Mouse (Mus musculus) embryonic facial prominence, embryonic 14.5 days (tissue): ENCODE results near the gene Cacna1i. TPM values are rescaled to one million over a fixed set of nuclear protein-coding genes. Genes with fewer than 3 reads are reported as not detected.
A peak's percentile ranks its signal among the peaks of the same experiment; 100 is the strongest.

Experiments
- ATAC-seq: fragments of 200-750 bp; cut with Nextera tagmentation; 2 replicates; pipeline ENCODE4 v1.8.0; 2017; ENCODE audit warnings: low read depth, moderate number of reproducible peaks, moderate TSS enrichment
- DNase-seq: peaks from one replicate; pipeline ENCODE4 v3.0.0-alpha.2; 2015; ENCODE audit warnings: low spot score
- H3K27ac ChIP-seq: fragments of 300-500 bp; sonication (generic); replicated peaks from 2 replicates; pipeline ENCODE4 v1.5.1; 2014; ENCODE audit warnings: low read depth, mild to moderate bottlenecking, low read length, moderate library complexity
- H3K27me3 ChIP-seq: fragments of 300-500 bp; sonication (generic); replicated peaks from 2 replicates; pipeline ENCODE4 v1.6.1; 2014; ENCODE audit warnings: low read length; ENCODE audit not compliant: control insufficient read depth, insufficient read depth
- H3K36me3 ChIP-seq: fragments of 300-500 bp; sonication (generic); 2 replicates; pipeline ENCODE4 v1.6.1; 2014; ENCODE audit warnings: low read length, mixed read lengths; ENCODE audit not compliant: control insufficient read depth, insufficient read depth
- H3K4me1 ChIP-seq: fragments of 300-500 bp; sonication (generic); 2 replicates; pipeline ENCODE4 v1.6.1; 2014; ENCODE audit warnings: antibody characterized with exemption, low read length; ENCODE audit not compliant: control insufficient read depth, insufficient read depth
- H3K4me2 ChIP-seq: fragments of 300-500 bp; sonication (generic); 2 replicates; pipeline ENCODE4 v1.6.1; 2014; ENCODE audit warnings: low read depth, mild to moderate bottlenecking, low read length, moderate library complexity, mixed read lengths
- H3K4me3 ChIP-seq: fragments of 300-500 bp; sonication (generic); 2 replicates; pipeline ENCODE4 v1.5.1; 2014; ENCODE audit warnings: low read depth, mild to moderate bottlenecking, low read length
- H3K9ac ChIP-seq: fragments of 300-500 bp; sonication (generic); 2 replicates; pipeline ENCODE4 v1.6.1; 2014; ENCODE audit warnings: low read depth, mild to moderate bottlenecking, low read length, moderate library complexity, mixed read lengths
- H3K9me3 ChIP-seq: fragments of 300-500 bp; sonication (generic); 2 replicates; pipeline ENCODE4 v1.6.1; 2016; ENCODE audit warnings: low read length; ENCODE audit not compliant: control insufficient read depth
- WGBS: fragments of 180-500 bp; shearing (Covaris S2); extraction: QIAGEN DNeasy Blood & Tissue Kit; methylation state at CpG from one replicate; pipeline ENCODE4 v1.1.7; 2014; 5-methylcytosine and 5-hydroxymethylcytosine counted together
- polyA plus RNA-seq: library from polyadenylated mRNA; unstranded; fragments of >200 nt; fragmentation: Nextera tagmentation; extraction: Ambion mirVana; gene quantifications from 2 replicates; pipeline ENCODE4 v1.2.1, GENCODE M21; 2014

Gene Cacna1i
- polyA plus RNA-seq, 1 experiment from 2014 or later = 0.06 TPM

GRCm38 (mm10) chr15:80317841-80318530, 30.9 kb downstream of the Cacna1i start:
- DNase-seq = no peak
- 59% methylated on average over 8 of the region's 8 CpGs for WGBS
- no peak overlapping the region for H3K27ac ChIP-seq
- no peaks in the 10 kb centered on the region for H3K36me3 ChIP-seq
- no peaks in the 10 kb centered on the region for H3K9me3 ChIP-seq
- H3K4me3 ChIP-seq = no peak overlapping the region
- no peak for ATAC-seq
- H3K4me1 ChIP-seq = no peaks in the 10 kb centered on the region; the same call in 1 of the 2 replicates
- H3K27me3 ChIP-seq = no peaks in the 10 kb centered on the region
- no peak overlapping the region for H3K9ac ChIP-seq
- no peak overlapping the region for H3K4me2 ChIP-seq

DNA sequence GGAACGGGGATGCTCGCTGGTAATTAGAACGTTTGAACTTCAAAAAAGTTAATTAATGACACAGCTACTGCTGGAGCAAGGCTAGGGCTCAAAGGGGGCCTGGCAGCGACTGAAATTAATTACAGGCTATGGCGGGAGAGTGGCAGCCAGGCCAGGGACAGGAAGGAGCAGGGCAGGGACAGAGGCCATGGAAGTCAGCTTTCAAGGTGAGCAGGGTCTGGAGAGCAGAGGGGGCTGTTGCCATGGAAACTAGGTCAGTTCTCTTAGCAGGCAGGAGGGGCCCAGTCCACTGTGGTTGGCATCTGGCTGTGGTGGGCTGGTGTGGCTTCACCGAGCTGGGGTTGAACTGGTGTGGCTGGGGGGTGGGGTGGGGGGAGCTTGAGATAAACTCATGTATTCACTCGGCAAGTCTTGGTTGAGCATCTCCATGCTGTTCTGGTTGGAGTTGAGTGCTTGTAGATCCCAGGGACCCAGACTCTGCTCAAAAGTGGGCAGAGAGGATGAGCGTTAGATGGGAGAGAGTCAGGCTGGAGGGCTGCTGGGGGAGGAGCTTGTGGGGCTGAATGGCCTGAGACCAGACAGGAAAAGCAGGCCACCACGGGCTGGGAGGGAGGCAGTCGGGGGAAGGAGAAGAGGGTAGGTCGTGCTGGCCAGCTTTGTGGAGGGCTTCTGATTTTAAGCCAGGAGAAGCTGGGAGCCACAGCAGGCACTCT, 31.7 kb downstream of the Cacna1i start:
- no peak overlapping the region for H3K4me2 ChIP-seq
- ATAC-seq = no peak
- H3K4me1 ChIP-seq = no peaks in the 10 kb centered on the region; the same call in 1 of the 2 replicates
- peak; percentile 13 for DNase-seq
- no peaks in the 10 kb centered on the region for H3K27me3 ChIP-seq
- H3K4me3 ChIP-seq = no peak overlapping the region
- H3K9ac ChIP-seq = no peak overlapping the region
- no peak overlapping the region for H3K27ac ChIP-seq
- H3K9me3 ChIP-seq = no peaks in the 10 kb centered on the region
- 13% methylated on average over 11 of the region's 11 CpGs for WGBS
- no peaks in the 10 kb centered on the region for H3K36me3 ChIP-seq

DNA sequence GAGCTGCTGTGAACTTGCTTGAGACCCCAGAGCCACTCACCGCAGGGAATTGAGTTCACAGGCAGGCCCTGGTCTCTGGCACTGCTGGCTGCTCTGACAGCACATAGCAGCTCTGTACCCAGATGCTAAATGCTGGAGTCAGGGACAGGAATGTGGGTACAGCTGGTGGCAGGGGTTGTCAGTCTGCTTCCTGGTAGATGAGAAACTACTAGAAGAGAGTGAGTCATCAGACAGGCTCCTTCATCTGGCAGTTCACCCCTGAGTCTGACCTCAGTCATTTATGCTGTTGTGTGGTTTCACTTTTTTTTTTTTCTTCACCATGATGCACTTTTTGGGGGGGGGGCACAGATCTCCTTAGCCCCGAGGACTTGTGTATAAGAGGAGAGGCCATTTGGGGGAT, 32.3 kb downstream of the Cacna1i start:
- no peak overlapping the region for H3K4me3 ChIP-seq
- no peak overlapping the region for H3K9ac ChIP-seq
- H3K9me3 ChIP-seq = no peaks in the 10 kb centered on the region
- H3K27me3 ChIP-seq = no peaks in the 10 kb centered on the region
- H3K36me3 ChIP-seq = no peaks in the 10 kb centered on the region
- H3K27ac ChIP-seq = no peak overlapping the region
- 43% methylated on average over 2 of the region's 2 CpGs for WGBS
- ATAC-seq (no peak), DNase-seq (peak; percentile 6)
- no peak overlapping the region for H3K4me2 ChIP-seq
- no peaks in the 10 kb centered on the region; the same call in 1 of the 2 replicates for H3K4me1 ChIP-seq

- DNase-seq = no peak
- Histone ChIP-seq H3K4me3 (no peak overlapping the region), H3K36me3 (no peaks in the 10 kb centered on the region), H3K4me2 (no peak overlapping the region), H3K9ac (no peak overlapping the region), H3K27ac (no peak overlapping the region), H3K4me1 (no peaks in the 10 kb centered on the region; the same call in 1 of the 2 replicates), H3K27me3 (no peaks in the 10 kb centered on the region), H3K9me3 (no peaks in the 10 kb centered on the region)
- WGBS = 77% methylated on average over 5 of the region's 6 CpGs
- no peak for ATAC-seq
These were observed 32.9 kb downstream of the Cacna1i start for GRCm38 (mm10) chr15:80319921-80320320.

DNA sequence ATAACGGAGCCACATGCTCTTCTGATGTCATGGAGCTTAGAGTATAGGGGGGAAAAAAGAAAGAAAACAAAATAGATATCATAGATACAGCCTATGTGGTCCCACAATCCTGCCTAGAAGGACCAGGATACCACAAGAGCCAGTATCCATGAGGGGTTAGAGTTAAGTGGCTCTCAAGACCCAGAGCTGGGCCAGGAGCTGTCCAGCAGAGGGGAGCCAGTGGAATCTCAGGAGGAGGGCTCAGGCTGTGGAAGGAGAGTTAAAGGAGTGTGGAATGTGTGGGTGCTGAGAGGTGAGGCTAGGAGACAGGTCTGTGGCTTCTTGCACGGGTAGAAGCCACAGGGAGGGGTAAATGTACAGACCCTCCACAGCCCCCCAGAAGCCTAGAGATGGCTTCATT, 38.2 kb downstream of the Cacna1i start:
- H3K27me3 ChIP-seq = no peaks in the 10 kb centered on the region
- no peak overlapping the region for H3K27ac ChIP-seq
- no peaks in the 10 kb centered on the region for H3K9me3 ChIP-seq
- H3K36me3 ChIP-seq = no peaks in the 10 kb centered on the region
- H3K4me3 ChIP-seq = no peak overlapping the region
- DNase-seq = no peak
- no peaks in the 10 kb centered on the region for H3K4me1 ChIP-seq
- WGBS = 67% methylated on average over 2 of the region's 2 CpGs
- H3K9ac ChIP-seq = no peak overlapping the region
- ATAC-seq = no peak
- no peak overlapping the region for H3K4me2 ChIP-seq

- no peaks in the 10 kb centered on the region for H3K9me3 ChIP-seq
- DNase-seq = no peak
- no peaks in the 10 kb centered on the region for H3K36me3 ChIP-seq
- H3K9ac ChIP-seq = no peak overlapping the region
- no peak for ATAC-seq
- no peaks in the 10 kb centered on the region for H3K4me1 ChIP-seq
- H3K4me2 ChIP-seq = no peak overlapping the region
- H3K27ac ChIP-seq = no peak overlapping the region
- WGBS = 72% methylated on average over 9 of the region's 9 CpGs
- no peaks in the 10 kb centered on the region for H3K27me3 ChIP-seq
- no peak overlapping the region for H3K4me3 ChIP-seq
These were observed 38.7 kb downstream of the Cacna1i start for GRCm38 (mm10) chr15:80325756-80326155.

DNA sequence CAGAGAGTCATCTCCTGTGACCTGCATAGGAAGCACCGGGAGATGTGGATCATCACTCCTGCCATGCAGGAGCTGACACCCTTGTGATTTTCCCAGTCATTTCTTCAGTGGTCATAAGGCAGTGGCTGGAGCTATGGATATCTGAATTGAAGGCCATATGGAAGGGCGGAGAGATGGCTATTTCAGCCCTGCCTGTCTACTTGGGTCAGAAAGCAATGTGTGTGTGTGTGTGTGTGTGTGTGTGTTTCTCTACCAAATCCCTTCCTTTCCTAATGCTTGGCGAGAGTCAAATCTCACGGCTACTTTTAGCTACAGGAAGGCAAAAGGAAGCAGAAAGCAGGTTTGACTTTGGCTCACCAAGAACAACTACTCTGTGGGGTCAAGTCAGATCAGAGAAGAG, 39.9 kb downstream of the Cacna1i start:
- Histone ChIP-seq H3K9ac (no peak overlapping the region), H3K4me1 (no peaks in the 10 kb centered on the region), H3K9me3 (no peaks in the 10 kb centered on the region), H3K4me2 (no peak overlapping the region), H3K27me3 (no peaks in the 10 kb centered on the region), H3K27ac (no peak overlapping the region), H3K36me3 (no peaks in the 10 kb centered on the region), H3K4me3 (no peak overlapping the region)
- no peak for ATAC-seq
- DNase-seq = no peak
- 82% methylated on average over 4 of the region's 4 CpGs for WGBS

DNA sequence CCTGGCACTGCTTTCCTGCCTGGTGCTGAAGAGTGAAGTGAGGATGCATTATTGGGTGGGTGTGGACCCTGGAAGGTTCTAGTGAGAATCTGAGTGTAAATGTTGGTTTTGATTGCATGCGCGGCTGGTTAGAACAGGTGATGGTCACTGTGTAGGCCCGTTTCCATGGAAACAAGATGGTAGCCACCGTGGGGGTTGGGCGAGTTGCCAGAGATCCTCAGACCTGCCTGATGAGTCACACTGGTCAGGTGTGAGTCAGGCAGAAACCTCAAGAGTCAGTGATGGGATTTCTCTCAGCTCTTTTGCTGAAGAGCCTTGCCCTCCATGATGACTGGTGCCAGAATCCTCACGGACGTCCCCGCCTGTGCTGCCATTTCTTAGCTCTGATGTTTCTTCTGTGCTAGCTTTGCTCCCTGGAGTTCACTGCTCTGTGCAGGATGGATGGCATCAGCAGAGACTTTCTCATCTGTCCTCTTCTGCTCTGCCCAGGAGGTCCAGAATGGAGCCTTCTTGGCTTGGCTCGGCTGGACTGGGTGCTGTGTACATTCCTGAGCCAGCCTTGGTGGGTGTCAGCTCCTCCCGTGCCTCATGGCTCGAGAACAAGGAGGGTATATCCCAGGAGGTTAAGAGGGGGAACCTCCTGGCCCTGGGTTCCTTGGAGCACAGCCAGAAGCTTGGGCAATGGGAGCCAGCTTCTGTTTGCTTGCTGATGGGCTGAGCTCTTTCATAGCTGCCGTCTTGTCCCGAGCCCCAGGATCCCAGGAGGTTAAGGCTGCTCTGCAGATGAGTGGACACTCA, 40.9 kb downstream of the Cacna1i start:
- no peak overlapping the region for H3K9ac ChIP-seq
- H3K36me3 ChIP-seq = no peaks in the 10 kb centered on the region
- no peaks in the 10 kb centered on the region for H3K27me3 ChIP-seq
- no peak overlapping the region for H3K27ac ChIP-seq
- no peak overlapping the region for H3K4me2 ChIP-seq
- H3K4me3 ChIP-seq = no peak overlapping the region
- 75% methylated on average over 13 of the region's 13 CpGs for WGBS
- DNase-seq (no peak), ATAC-seq (no peak)
- H3K9me3 ChIP-seq = no peaks in the 10 kb centered on the region
- H3K4me1 ChIP-seq = no peaks in the 10 kb centered on the region
